Mouse (Mus musculus) liver, embryonic 15.5 days (tissue): ENCODE results near the gene Srsf10. TPM values are rescaled to one million over a fixed set of nuclear protein-coding genes. Genes with fewer than 3 reads are reported as not detected.

Source experiments
- ATAC-seq: fragments of 200-750 bp; cut with Nextera tagmentation; 2 replicates; pipeline ENCODE4 v1.8.0; 2017; ENCODE audit warnings: moderate number of reproducible peaks, mild to moderate bottlenecking, moderate library complexity; ENCODE audit not compliant: insufficient read depth
- H3K27ac ChIP-seq: fragments of 300-500 bp; sonication (generic); replicated peaks from 2 replicates; pipeline ENCODE4 v1.5.1; 2015; ENCODE audit warnings: mild to moderate bottlenecking, inconsistent platforms
- H3K27me3 ChIP-seq: fragments of 300-500 bp; sonication (generic); 2 replicates; pipeline ENCODE4 v1.6.1; 2015; ENCODE audit warnings: mild to moderate bottlenecking, inconsistent platforms
- H3K36me3 ChIP-seq: fragments of 300-500 bp; sonication (generic); replicated peaks from 2 replicates; pipeline ENCODE4 v1.6.1; 2015; ENCODE audit warnings: moderate library complexity, mild to moderate bottlenecking, inconsistent platforms
- H3K4me1 ChIP-seq: fragments of 300-500 bp; sonication (generic); replicated peaks from 2 replicates; pipeline ENCODE4 v1.6.1; 2015; ENCODE audit warnings: inconsistent platforms
- H3K4me2 ChIP-seq: fragments of 300-500 bp; sonication (generic); 2 replicates; pipeline ENCODE4 v1.6.1; 2015; ENCODE audit warnings: moderate library complexity, mild to moderate bottlenecking, inconsistent platforms
- H3K4me3 ChIP-seq: fragments of 300-500 bp; sonication (generic); replicated peaks from 2 replicates; pipeline ENCODE4 v1.5.1; 2015; ENCODE audit warnings: mild to moderate bottlenecking, inconsistent platforms
- H3K9ac ChIP-seq: fragments of 300-500 bp; sonication (generic); 2 replicates; pipeline ENCODE4 v1.6.1; 2015; ENCODE audit warnings: moderate library complexity, mild to moderate bottlenecking, inconsistent platforms
- H3K9me3 ChIP-seq: fragments of 300-500 bp; sonication (generic); replicated peaks from 2 replicates; pipeline ENCODE4 v1.6.1; 2016; ENCODE audit warnings: inconsistent platforms
- WGBS: fragments of 180-500 bp; shearing (Covaris S2); methylation state at CpG from one replicate; pipeline ENCODE4 v1.1.7; 2015; ENCODE audit warnings: mixed read lengths; ENCODE audit not compliant: insufficient replicate concordance; 5-methylcytosine and 5-hydroxymethylcytosine counted together
- polyA plus RNA-seq: library from polyadenylated mRNA; unstranded; fragments of >200 nt; fragmentation: Nextera tagmentation; extraction: Ambion mirVana; gene quantifications from 2 replicates; pipeline ENCODE4 v1.2.1, GENCODE M21; 2015

The Srsf10 gene
- polyA plus RNA-seq, 1 experiment from 2014 or later = 90.0 TPM

GRCm38 (mm10) chr4:135885676-135886075 is 30.1 kb downstream of the Srsf10 start:
- Histone ChIP-seq H3K9me3 (no peaks in the 10 kb centered on the region), H3K36me3 (no peaks in the 10 kb centered on the region), H3K27ac (no peak overlapping the region), H3K4me1 (peaks cover 18% of the 10 kb centered on the region), H3K4me3 (no peak overlapping the region), H3K4me2 (no peak overlapping the region), H3K27me3 (no peaks in the 10 kb centered on the region), H3K9ac (no peak overlapping the region)
- 88% methylated on average over 12 of the region's 12 CpGs for WGBS
- no peak for ATAC-seq

GRCm38 (mm10) chr4:135886184-135886583 is 30.6 kb downstream of the Srsf10 start:
- Histone ChIP-seq H3K4me2 (no peak overlapping the region), H3K4me3 (no peak overlapping the region), H3K36me3 (no peaks in the 10 kb centered on the region), H3K9me3 (no peaks in the 10 kb centered on the region), H3K9ac (no peak overlapping the region), H3K27me3 (no peaks in the 10 kb centered on the region), H3K4me1 (peaks cover 18% of the 10 kb centered on the region), H3K27ac (no peak overlapping the region)
- 52% methylated on average over 4 of the region's 4 CpGs for WGBS
- no peak for ATAC-seq

GRCm38 (mm10) chr4:135888448-135889057 is 33.0 kb downstream of the Srsf10 start:
- 73% methylated on average over 24 of the region's 24 CpGs for WGBS
- Histone ChIP-seq H3K4me1 (peaks cover 28% of the 10 kb centered on the region), H3K27me3 (no peaks in the 10 kb centered on the region), H3K27ac (no peak overlapping the region), H3K4me2 (no peak overlapping the region), H3K36me3 (no peaks in the 10 kb centered on the region), H3K4me3 (no peak overlapping the region), H3K9ac (no peak overlapping the region), H3K9me3 (no peaks in the 10 kb centered on the region)
- ATAC-seq = no peak

GRCm38 (mm10) chr4:135889146-135889883 is 33.8 kb downstream of the Srsf10 start:
- no peak for ATAC-seq
- whole genome bisulfite sequencing = 68% methylated on average over 7 of the region's 7 CpGs
- Histone ChIP-seq H3K27ac (no peak overlapping the region), H3K9ac (no peak overlapping the region), H3K27me3 (no peaks in the 10 kb centered on the region), H3K9me3 (no peaks in the 10 kb centered on the region), H3K4me2 (no peak overlapping the region), H3K4me1 (peaks cover 21% of the 10 kb centered on the region), H3K36me3 (no peaks in the 10 kb centered on the region), H3K4me3 (no peak overlapping the region)

GRCm38 (mm10) chr4:135889884-135890283 is 34.3 kb downstream of the Srsf10 start:
- no peaks in the 10 kb centered on the region for H3K36me3 ChIP-seq
- peak; percentile 58; the same call in 1 of the 2 replicates for ATAC-seq
- H3K9me3 ChIP-seq = no peaks in the 10 kb centered on the region
- H3K4me2 ChIP-seq = no peak overlapping the region
- H3K4me1 ChIP-seq = peaks cover 26% of the 10 kb centered on the region
- no peak overlapping the region for H3K9ac ChIP-seq
- H3K27ac ChIP-seq = no peak overlapping the region
- 3% methylated on average over 4 of the region's 4 CpGs for WGBS
- no peaks in the 10 kb centered on the region for H3K27me3 ChIP-seq
- no peak overlapping the region for H3K4me3 ChIP-seq

- H3K36me3 ChIP-seq = no peaks in the 10 kb centered on the region
- 64% methylated on average over 2 of the region's 2 CpGs for WGBS
Measured at GRCm38 (mm10) chr4:135891539-135891938, 36.0 kb downstream of the Srsf10 start.

GRCm38 (mm10) chr4:135892884-135893283 is 37.3 kb downstream of the Srsf10 start:
- H3K4me1 ChIP-seq = peaks cover 56% of the 10 kb centered on the region
- no peak overlapping the region for H3K4me3 ChIP-seq
- no peak overlapping the region; the same call in 1 of the 2 replicates for H3K9ac ChIP-seq
- H3K4me2 ChIP-seq = no peak overlapping the region
- ATAC-seq = 0 out of 2 replicates have a peak, but pooled peaks have one; percentile 33
- H3K36me3 ChIP-seq = no peaks in the 10 kb centered on the region
- 19% methylated on average over 4 of the region's 4 CpGs for WGBS
- H3K9me3 ChIP-seq = no peaks in the 10 kb centered on the region
- no peak overlapping the region for H3K27ac ChIP-seq
- no peaks in the 10 kb centered on the region for H3K27me3 ChIP-seq

More at GRCm38 (mm10) chr4:135891539-135891938, 36.0 kb downstream of the Srsf10 start:
- Histone ChIP-seq H3K27me3 (no peaks in the 10 kb centered on the region), H3K4me3 (no peak overlapping the region), H3K4me1 (peaks cover 42% of the 10 kb centered on the region), H3K4me2 (no peak overlapping the region), H3K9ac (no peak overlapping the region), H3K9me3 (no peaks in the 10 kb centered on the region), H3K27ac (no peak overlapping the region)
- ATAC-seq = no peak

GRCm38 (mm10) chr4:135895071-135895571 is 39.6 kb downstream of the Srsf10 start, which contains the start of gene Cnr2:
TSS of gene Cnr2 (plus strand) at chr4:135895394.
- peak within 1 kb of the TSS; percentile 61 for H3K4me2 ChIP-seq

GRCm38 (mm10) chr4:135896157-135896556 is 40.6 kb downstream of the Srsf10 start:
- Histone ChIP-seq H3K4me2 (peak overlapping the region; percentile 61), H3K9me3 (no peaks in the 10 kb centered on the region), H3K4me3 (peak overlapping the region; percentile 40), H3K36me3 (no peaks in the 10 kb centered on the region), H3K4me1 (peaks cover 69% of the 10 kb centered on the region), H3K27me3 (no peaks in the 10 kb centered on the region), H3K9ac (peak overlapping the region; percentile 6; the same call in 1 of the 2 replicates), H3K27ac (peak overlapping the region; percentile 71)
- 27% methylated on average over 6 of the region's 6 CpGs for WGBS
- no peak for ATAC-seq

More at GRCm38 (mm10) chr4:135895071-135895571, 39.6 kb downstream of the Srsf10 start, which contains the start of gene Cnr2:
- ATAC-seq = no peak
- peaks cover 69% of the 10 kb centered on the region for H3K4me1 ChIP-seq
- H3K4me3 ChIP-seq = peak within 1 kb of the TSS; percentile 40
- H3K36me3 ChIP-seq = no peaks in the 10 kb centered on the region
- H3K27ac ChIP-seq = peak within 1 kb of the TSS; percentile 71
- WGBS = 8% methylated on average over 8 of the region's 8 CpGs
- H3K9ac ChIP-seq = peak within 1 kb of the TSS; percentile 6; the same call in 1 of the 2 replicates
- no peaks in the 10 kb centered on the region for H3K27me3 ChIP-seq
- H3K9me3 ChIP-seq = no peaks in the 10 kb centered on the region

GRCm38 (mm10) chr4:135898380-135899049 is 43.0 kb downstream of the Srsf10 start:
- no peaks in the 10 kb centered on the region for H3K9me3 ChIP-seq
- H3K4me3 ChIP-seq = peak overlapping the region; percentile 11; the same call in 1 of the 2 replicates
- H3K27ac ChIP-seq = peak overlapping the region; percentile 87
- H3K4me1 ChIP-seq = peaks cover 57% of the 10 kb centered on the region
- H3K4me2 ChIP-seq = peak overlapping the region; percentile 61
- ATAC-seq = peak; percentile 86
- H3K9ac ChIP-seq = peak overlapping the region; percentile 32; the same call in 1 of the 2 replicates
- H3K36me3 ChIP-seq = no peaks in the 10 kb centered on the region
- 10% methylated on average over 9 of the region's 9 CpGs for WGBS
- H3K27me3 ChIP-seq = no peaks in the 10 kb centered on the region

- no peaks in the 10 kb centered on the region for H3K9me3 ChIP-seq
- peak overlapping the region; percentile 87 for H3K27ac ChIP-seq
- no peak for ATAC-seq
- no peaks in the 10 kb centered on the region for H3K27me3 ChIP-seq
- no peaks in the 10 kb centered on the region for H3K36me3 ChIP-seq
- no peak overlapping the region for H3K4me3 ChIP-seq
- no peak overlapping the region for H3K9ac ChIP-seq
- no peak overlapping the region for H3K4me2 ChIP-seq
- peaks cover 57% of the 10 kb centered on the region for H3K4me1 ChIP-seq
- 53% methylated on average over 7 of the region's 7 CpGs for WGBS
Measured at GRCm38 (mm10) chr4:135899050-135899448, 43.5 kb downstream of the Srsf10 start.
